Mouse (Mus musculus) testis, adult 2 months (tissue): ENCODE measurements around the gene Ralgapa2.

Experiments used
- CTCF ChIP-seq: fragments of 200-500 bp; IDR thresholded peaks from 2 replicates; pipeline ENCODE4 v1.5.1; 2012; ENCODE audit warnings: low read depth, mild to moderate bottlenecking, inconsistent platforms, low read length, moderate library complexity; ENCODE audit not compliant: control insufficient read depth, insufficient read depth, insufficient replicate concordance
- POLR2A ChIP-seq: fragments of 200-500 bp; IDR thresholded peaks from 2 replicates; pipeline ENCODE4 v1.6.1; 2012; ENCODE audit warnings: low read depth, mild to moderate bottlenecking, inconsistent platforms, low read length, moderate library complexity; ENCODE audit not compliant: control insufficient read depth

DNA sequence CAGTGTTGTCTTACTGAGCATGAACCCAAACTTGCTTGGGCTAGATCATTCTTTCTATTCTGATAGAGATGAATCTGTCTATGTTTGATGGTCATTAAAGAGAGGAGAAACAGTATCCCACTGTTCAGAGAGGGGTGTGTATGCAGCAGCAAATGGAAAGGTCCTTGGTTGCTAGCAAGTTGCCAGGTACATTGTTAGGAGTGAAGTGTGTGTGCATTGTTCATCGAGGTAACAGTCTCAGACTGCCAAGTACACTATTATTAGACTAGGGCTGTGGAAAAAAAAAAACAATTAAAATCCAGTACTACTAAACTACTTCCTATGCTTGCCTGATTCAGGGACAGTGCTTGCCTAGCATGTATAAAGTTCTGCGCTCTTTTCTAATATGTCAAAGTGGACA, 2.9 kb upstream of the Ralgapa2 start:
- no peak for TF ChIP-seq CTCF
- no peak for TF ChIP-seq POLR2A
